Mouse (Mus musculus): ENCODE measurements around the gene Smg6.

- no peak for TF ChIP-seq CTCF (conservative IDR thresholded peaks at IDR 0.05; ENCODE audit: low read length)
- TF ChIP-seq NANOG (IDR thresholded peaks at IDR 0.05; ENCODE audit: borderline replicate concordance, low read length): no peak
Measured at GRCm38 (mm10) chr11:75014816-75015215, 89.2 kb downstream of the Smg6 start.

Measured in E14TG2a.4 (cell line).